Mouse (Mus musculus): Measurements from ENCODE around the gene Tacc3.

- no peak for TF ChIP-seq POLR2A (IDR thresholded peaks at IDR 0.05; ENCODE audit: insufficient read depth, low read length)
- peak; percentile 84 for TF ChIP-seq CTCF (IDR thresholded peaks at IDR 0.05; ENCODE audit: low read depth, low read length)
- no peak for TF ChIP-seq EP300 (IDR thresholded peaks at IDR 0.05; ENCODE audit: insufficient read depth, low read depth, low read length)
Observed at GRCm38 (mm10) chr5:33675964-33676363, 18.0 kb downstream of the Tacc3 start.

Measured in ES-Bruce4 (cell line).